Mouse (Mus musculus): ENCODE results near the gene Trip6. TPM values are rescaled to one million over a fixed set of nuclear protein-coding genes. Genes with fewer than 3 reads are reported as not detected.

The Trip6 gene
- polyA plus RNA-seq, 1 experiment, result 0.54 TPM

DNA sequence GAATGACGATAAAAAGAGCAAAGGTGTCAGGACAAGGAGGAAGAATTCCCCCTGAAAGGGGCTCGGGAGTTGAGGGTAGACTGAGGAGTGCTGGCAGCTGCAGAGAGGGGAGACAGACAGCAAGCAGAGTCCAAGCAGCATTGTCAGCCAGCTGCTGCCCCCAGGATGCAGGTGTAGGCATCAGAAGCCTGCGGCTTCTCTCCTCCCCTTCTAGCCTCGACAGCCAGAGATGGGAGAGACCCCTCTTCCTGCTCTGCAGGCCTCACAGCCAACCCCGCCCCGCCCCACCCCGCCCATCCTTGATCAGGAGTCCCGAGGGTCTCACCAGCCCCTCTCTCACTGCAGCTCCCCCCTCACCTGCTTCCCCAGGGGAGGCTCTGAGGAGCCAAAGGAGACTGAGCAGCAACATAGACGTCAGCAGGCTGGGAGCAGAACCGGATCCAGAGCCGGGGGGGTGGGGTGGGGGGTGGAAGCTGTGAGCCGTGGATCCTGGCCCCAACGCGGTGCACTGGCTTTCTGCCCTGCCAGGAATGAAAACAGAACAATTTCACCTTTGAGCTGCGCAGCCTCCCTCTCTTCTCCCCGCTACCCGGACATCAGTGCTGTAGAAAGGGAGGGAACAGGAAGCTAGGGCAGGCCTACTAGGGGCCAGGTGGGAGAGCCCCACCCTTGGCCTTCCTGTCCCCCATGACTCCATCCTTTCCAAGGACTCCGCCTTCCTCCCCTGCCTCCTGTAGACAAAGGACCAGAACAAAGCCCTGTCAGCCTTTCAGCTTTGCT is 45.9 kb downstream of the Trip6 start:
- Histone ChIP-seq H3K4me3 (replicated peaks) (no peak overlapping the region), H3K9me3 (ENCODE audit: control insufficient read depth, low read length) (peaks cover 5% of the 10 kb centered on the region; the same call in 1 of the 2 replicates), H3K36me3 (ENCODE audit: control insufficient read depth) (no peaks in the 10 kb centered on the region), H3K27me3 (ENCODE audit: control insufficient read depth) (no peaks in the 10 kb centered on the region), H3K4me1 (ENCODE audit: control insufficient read depth) (peaks cover 11% of the 10 kb centered on the region)
- TF ChIP-seq GATA1 (IDR thresholded peaks at IDR 0.05; ENCODE audit: low read length), result no peak

DNA sequence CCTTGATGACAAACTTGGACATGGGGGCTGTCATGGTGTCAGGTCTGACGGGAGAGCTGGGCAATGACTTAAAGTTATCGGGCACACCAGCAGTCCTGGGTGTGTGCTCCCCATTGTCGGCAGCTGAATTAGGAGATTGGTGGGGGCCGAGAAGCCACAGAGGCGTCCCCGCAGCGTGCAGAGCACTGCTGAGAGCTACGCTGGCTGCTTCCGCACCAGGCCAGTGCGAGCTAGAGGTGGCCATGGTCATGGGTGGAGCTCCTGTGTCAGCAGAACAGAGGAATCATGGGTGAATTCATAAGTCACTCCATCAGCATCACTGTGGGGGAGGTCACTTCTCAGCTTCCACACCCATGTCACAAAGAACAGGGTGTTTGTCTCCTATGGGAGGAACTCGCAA is 49.4 kb downstream of the Trip6 start:
- Histone ChIP-seq H3K4me3 (replicated peaks) (no peak overlapping the region), H3K27me3 (ENCODE audit: control insufficient read depth) (no peaks in the 10 kb centered on the region), H3K4me1 (ENCODE audit: control insufficient read depth) (peaks cover 11% of the 10 kb centered on the region), H3K36me3 (ENCODE audit: control insufficient read depth) (no peaks in the 10 kb centered on the region), H3K9me3 (ENCODE audit: control insufficient read depth, low read length) (no peaks in the 10 kb centered on the region)
- TF ChIP-seq TAL1 (IDR thresholded peaks at IDR 0.05; ENCODE audit: low read length) (no peak), GATA1 (IDR thresholded peaks at IDR 0.05; ENCODE audit: low read length) (no peak)

DNA sequence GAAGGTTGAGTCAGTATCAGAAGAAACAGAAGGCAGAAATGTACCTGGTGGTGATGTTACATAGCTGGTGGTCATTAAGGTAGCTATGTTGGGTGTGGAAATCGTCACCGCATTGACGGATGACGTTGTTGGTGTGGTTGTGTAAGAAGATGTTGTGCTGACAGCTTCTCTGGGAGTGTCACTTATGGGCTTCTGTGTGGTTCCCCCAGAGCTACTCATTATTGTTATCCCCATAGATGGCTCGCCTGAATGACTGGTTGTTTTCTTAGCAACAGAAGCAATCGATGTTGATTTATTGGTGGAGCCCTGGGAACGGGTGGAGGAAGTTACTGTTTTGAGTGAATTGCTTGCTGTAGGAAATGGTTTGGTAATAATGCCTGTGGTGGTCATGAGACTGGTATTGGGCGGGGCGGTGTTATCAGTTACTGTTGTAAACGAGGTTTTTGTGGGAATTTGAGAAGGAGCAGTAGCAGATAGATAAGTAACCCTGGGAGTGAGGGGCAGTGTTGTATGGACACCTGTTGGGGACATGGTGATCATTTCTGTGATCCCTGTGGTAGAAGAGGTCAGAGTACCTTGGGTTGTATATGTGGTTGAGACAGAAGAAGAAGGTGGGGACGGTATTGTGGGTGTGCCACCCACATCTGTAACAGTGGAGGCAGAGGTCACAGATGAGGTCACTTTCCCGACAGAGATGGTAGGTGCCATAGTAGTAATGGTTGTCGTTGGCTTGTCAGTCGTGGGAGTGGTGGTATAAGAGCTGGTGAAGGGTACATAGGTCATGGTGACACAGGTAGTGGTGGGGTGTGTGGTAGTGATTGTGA is 50.1 kb downstream of the Trip6 start:
- no peak overlapping the region for H3K4me3 ChIP-seq (replicated peaks)

More for the DNA sequence above, 50.1 kb downstream of the Trip6 start:
- H3K36me3 ChIP-seq (ENCODE audit: control insufficient read depth), result no peaks in the 10 kb centered on the region
- H3K27me3 ChIP-seq (ENCODE audit: control insufficient read depth), result no peaks in the 10 kb centered on the region
- TF ChIP-seq GATA1 (IDR thresholded peaks at IDR 0.05; ENCODE audit: low read length), result no peak
- TF ChIP-seq TAL1 (IDR thresholded peaks at IDR 0.05; ENCODE audit: low read length), result no peak
- no peaks in the 10 kb centered on the region for H3K9me3 ChIP-seq (ENCODE audit: control insufficient read depth, low read length)
- peaks cover 11% of the 10 kb centered on the region for H3K4me1 ChIP-seq (ENCODE audit: control insufficient read depth)

Other genes with a start within 250 kb of the Trip6 start
- not detected in 2 replicates for gene Serpine1, start 242.1 kb downstream of the Trip6 start, polyA plus RNA-seq (2012)
- gene Trim56, start 198.2 kb downstream of the Trip6 start, polyA plus RNA-seq (2012), result 3.3 and 3.5 TPM in 2 replicates
- gene Muc3, start 165.1 kb downstream of the Trip6 start, polyA plus RNA-seq (2012), result not detected in 2 replicates
- gene Muc3a, start 102.0 kb downstream of the Trip6 start, polyA plus RNA-seq (2012), result not detected in 2 replicates
- 29.5 and 30.9 TPM in 2 replicates for gene Ache, start 26.9 kb downstream of the Trip6 start, polyA plus RNA-seq (2012)
- 14.1 and 16.4 TPM in 2 replicates for gene Ufsp1, start 19.8 kb downstream of the Trip6 start, polyA plus RNA-seq (2012)
- 73.3 and 89.6 TPM in 2 replicates for gene Srrt, start 6.7 kb downstream of the Trip6 start, polyA plus RNA-seq (2012)
- 0.05 and 0.06 TPM in 2 replicates for gene Slc12a9, start 19.2 kb upstream of the Trip6 start, polyA plus RNA-seq (2012)
- gene Ephb4, start 35.7 kb upstream of the Trip6 start, polyA plus RNA-seq (2012), result 0.04 and 0.07 TPM in 2 replicates
- under 0.01 TPM in 1 of 2 replicates, not detected in the other for gene Zan, start 162.7 kb upstream of the Trip6 start, polyA plus RNA-seq (2012)
- gene Pop7, start 188.1 kb upstream of the Trip6 start, polyA plus RNA-seq (2012), result 7.1 and 9.3 TPM in 2 replicates
- gene Gigyf1, start 204.1 kb upstream of the Trip6 start, polyA plus RNA-seq (2012), result 2.4 and 2.6 TPM in 2 replicates
- gene Epo, start 218.8 kb upstream of the Trip6 start, polyA plus RNA-seq (2012), result not detected in 2 replicates
- gene Gnb2, start 219.1 kb upstream of the Trip6 start, polyA plus RNA-seq (2012), result 59.2 and 65.3 TPM in 2 replicates
- not detected in 2 replicates for gene Actl6b, start 239.1 kb upstream of the Trip6 start, polyA plus RNA-seq (2012)